Mouse (Mus musculus) kidney, adult 11 months (tissue): ENCODE results near the gene Stum.
A peak's percentile ranks its signal among the peaks of the same experiment; 100 is the strongest.
"Not testable (repeated sequence)": the region's sequence is repeated elsewhere in the genome, so short reads cannot be mapped to it uniquely, and the experiment has no call there.

Experiments
- DNase-seq: peaks from one replicate; pipeline ENCODE4 v3.0.0; 2022

The Stum gene

DNA sequence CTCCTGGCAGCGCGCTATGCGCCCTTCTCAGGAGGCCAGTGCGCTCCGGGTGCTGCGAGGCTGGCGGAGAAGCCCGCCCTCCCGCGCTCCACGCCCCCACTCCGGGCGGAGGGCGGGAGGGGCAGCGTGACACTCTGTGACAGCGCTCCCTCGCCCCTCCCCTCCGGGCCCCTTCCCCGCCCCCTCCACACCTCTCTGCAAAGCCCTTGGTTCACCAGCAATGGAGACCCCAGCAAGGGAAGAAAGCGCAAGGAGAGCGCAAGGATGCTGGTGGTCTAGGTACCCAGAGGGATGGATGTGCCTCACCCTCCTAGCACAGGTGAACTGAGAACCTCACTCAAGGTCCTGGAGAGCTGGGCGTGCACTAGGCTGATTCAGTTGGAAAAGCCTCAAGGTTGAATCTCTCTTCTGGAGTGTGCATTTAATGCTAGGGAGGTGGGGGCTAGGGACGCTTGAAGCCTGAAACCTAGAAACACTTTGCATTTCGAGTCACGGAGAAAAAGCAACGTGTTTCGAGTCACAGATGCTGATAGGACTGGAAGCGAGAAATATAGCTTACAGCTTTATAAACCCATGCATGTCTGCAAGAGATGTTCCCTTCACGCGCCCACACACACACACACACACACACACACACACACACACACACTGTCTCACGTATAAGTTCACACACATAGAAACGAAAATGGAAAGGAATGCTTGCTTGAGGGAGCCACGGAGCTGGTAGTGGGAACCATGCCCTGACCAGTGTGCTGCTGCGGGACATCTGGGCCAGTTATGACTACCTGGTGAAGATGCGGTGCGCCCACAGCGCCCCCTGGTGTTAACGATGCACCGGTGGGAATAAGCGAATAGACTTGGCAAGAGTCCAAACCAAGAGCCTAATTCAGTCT is at the start of gene Stum:
Gene Stum, minus strand, starts transcription at position 106 of the 893 bp plus-strand sequence.
- DNase-seq = peak; percentile 68

DNA sequence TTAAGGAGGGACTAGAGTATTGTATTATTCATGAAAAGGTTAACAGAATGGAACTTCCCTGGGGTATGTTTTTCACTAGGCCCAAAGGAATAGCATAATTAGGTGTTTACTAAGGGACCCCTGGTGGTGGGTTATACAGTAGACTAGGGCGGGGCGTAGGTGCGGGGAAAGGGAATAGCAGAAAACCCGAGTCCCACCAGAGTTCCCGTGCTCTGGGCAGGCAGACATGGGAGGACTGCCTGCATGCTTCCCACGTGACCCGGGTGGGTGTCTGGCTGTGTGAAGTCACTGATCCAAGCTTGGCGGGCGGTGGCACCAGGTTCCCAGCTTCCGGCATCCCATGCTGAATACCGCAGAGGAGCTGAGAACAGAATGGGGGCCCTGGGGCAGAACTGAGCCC is 49.4 kb upstream of the Stum start:
- no peak for DNase-seq

GRCm38 (mm10) chr1:180530457-180531263 is 47.4 kb upstream of the Stum start:
- no peak for DNase-seq

- no peak for DNase-seq
Observed at GRCm38 (mm10) chr1:180529847-180530246, 46.5 kb upstream of the Stum start.

DNA sequence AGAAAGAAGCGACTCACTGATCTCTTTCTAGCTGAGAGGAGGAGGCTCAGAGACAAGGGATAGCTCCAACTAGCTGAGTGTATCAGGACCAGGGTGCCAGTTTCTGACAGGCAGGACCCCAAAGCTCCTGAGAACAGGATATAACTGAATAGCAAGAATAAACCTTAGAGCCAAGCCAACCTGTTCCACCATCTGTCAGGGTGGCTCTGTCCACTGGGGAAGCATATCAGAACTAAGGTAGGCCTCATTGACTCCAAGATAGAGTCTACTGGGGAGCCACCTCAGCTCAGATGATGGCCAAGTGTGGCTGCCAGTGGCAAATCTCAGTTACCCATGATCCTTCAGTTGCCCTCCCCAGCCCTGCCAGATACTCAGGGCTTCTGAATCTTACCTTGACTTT is 42.0 kb upstream of the Stum start:
- no peak for DNase-seq

GRCm38 (mm10) chr1:180523320-180523719 is 40.0 kb upstream of the Stum start:
- no peak for DNase-seq

- DNase-seq = no peak
Observed at GRCm38 (mm10) chr1:180520190-180520589, 36.9 kb upstream of the Stum start.

GRCm38 (mm10) chr1:180519520-180519919 is 36.2 kb upstream of the Stum start:
- no peak for DNase-seq

GRCm38 (mm10) chr1:180518899-180519298 is 35.6 kb upstream of the Stum start:
- not testable (repeated sequence) for DNase-seq

GRCm38 (mm10) chr1:180518412-180518811 is 35.1 kb upstream of the Stum start:
- no peak for DNase-seq

GRCm38 (mm10) chr1:180517390-180518054 is 34.2 kb upstream of the Stum start:
- no peak for DNase-seq

- no peak for DNase-seq
Observed at GRCm38 (mm10) chr1:180514077-180514476, 30.8 kb upstream of the Stum start.

DNA sequence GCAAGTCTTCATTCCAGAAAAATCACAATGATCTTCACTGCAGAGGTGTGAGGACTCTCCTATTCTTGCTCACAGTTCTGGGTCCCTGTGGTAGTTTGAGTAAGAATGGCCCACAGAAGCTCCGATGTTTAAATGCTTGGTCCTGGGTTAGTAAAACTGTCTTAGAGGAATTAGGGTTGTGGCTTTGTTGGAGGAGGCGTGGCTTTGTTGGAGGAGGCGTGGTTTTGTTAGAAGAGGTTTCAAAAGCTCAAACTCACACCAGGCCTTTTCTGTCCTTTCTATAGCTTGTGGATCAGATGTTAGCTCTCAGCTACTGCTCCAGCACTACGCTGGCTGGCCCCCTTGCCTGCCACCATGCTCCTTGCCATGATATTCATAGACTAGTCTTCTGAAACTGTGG is 27.6 kb upstream of the Stum start:
- DNase-seq = no peak

- peak; percentile 40 for DNase-seq
Observed at GRCm38 (mm10) chr1:180510442-180510841, 27.1 kb upstream of the Stum start.

DNA sequence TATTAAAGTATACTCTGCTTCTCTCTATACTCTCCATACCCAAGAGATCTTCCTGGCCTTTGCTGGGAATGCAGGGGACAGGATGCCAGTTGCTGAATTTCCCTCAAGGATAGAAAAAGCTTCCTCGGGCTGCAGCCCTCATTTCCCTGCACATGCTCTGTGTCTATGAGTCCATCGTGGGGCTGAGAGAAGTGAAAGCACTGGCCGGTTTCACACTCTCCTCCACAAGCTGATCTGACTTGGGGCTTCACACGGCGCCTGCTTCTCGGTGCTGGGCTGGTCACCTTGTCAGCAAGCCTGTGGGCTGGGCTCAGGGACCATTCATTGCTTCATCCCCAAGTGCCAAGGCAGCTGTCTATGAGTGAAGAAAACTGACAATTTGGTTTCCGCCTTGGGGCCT is 25.4 kb upstream of the Stum start:
- no peak for DNase-seq

- DNase-seq = no peak
Observed at GRCm38 (mm10) chr1:180507291-180507791, 24.0 kb upstream of the Stum start.

DNA sequence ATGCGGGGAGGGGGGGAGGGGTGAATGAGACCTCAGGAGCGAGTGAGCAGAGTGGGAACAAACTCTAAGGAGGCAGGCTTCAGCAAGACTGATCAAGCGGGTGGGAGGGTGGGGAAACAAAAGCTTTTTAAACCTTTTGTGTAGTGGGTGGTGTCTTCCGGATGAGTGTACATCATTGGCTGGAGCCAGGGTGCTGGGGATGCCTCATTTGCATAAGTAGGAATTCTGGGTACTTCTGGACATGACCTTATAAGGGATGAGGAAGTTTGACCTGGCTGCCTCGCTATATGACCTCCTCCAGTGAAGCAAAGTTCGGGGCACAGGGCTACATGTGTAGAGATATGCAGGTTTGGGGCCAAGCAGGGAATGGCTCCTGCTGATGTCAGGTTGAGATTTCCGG is 23.0 kb upstream of the Stum start:
- no peak for DNase-seq

GRCm38 (mm10) chr1:180504899-180505298 is 21.6 kb upstream of the Stum start:
- no peak for DNase-seq

DNA sequence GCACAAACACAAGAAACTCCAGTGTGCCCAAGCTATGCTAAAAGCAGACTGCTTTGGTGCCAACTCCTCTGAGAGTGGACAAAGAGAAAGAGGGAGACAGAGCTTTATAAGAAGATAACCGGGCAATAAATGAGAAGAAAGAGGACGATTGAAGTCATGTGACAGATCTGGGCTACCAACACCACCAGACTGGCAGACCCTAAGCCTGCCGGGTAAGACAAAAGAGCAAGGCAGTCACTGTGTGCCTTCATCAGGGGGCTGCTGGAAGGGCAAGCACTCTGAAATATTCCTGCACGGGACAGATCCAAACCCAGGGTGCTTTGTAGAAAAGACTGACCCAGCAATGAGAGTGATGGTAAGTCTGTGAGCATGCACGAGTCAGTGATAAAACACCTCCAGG is 20.2 kb upstream of the Stum start:
- no peak for DNase-seq

DNA sequence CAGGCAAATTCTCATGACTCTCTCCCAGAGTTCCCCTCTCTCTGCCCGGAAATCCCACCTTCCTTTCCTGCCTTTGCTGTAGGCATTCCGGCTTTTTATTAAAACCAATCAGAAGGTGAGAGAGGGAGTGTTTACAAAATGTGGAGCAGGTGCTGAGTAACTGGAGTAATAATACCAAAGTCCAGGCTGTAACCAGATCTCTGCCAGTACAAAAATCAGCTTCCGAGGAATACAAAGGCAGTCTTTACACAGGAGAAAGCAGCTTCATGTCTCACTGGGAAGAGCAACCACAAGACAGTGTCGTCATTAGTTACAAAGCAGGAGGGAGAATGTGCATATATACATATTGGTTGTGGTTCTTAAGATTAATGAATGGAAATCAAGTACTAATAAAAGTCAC is 19.3 kb upstream of the Stum start:
- no peak for DNase-seq

DNA sequence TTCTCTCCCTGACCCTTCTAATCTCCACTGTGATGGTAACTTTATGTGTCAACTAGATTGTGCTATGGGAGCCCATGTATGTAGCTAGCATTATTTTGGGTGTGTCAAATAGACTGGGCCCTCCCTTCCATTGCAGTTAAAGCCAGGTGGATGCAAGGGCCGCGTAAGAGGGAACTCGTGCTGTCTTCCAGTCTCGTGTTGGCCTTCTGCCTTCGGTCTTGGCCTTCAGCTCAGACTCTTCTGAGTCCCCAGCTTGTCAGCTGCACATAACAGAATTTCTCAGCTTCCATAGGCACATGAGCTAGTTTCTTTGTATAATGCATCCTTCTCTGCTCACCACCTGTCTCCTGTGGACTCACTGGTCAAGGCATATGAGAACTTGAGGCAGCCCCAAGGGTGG is 17.3 kb upstream of the Stum start:
- no peak for DNase-seq

DNA sequence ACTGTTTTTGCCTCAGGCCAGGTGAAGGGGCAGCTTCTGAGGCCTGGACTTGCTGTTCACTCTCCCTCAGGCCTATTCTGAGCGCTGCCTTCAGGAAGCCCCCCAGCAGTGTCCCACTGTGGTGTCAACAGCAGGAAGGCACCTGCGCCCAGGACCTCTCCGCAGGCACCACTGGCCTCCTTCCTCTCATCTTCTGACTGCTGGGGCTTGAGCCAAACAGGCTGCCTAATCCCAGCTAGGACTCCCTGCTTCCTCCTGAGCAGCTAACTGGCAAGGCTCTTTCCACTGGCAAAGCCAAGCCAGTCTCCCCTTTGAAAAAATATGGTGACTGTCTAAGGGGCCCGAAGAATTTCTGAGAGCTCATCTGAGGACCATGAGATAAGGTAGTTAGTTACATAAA is 16.9 kb upstream of the Stum start:
- no peak for DNase-seq

DNA sequence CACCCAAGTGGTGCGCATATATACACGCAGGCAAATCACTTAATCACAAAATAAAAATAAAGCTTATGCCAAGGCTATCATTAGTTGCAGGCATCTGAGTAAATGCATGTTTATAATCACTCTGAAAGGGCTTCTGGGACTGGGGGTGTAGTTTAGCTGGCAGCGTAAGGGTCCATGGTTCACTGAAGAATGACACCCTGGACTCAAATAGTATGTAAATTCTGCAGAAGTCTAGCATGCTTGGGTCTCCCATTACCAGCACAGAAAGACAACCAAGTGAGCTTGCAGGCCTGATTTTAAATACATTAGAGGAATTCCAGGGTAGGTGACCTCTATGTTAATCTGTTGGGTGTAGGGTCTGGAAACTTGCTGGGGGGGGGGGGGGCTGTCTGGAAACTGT is 16.5 kb upstream of the Stum start:
- no peak for DNase-seq
